Mouse (Mus musculus) NIH3T3 (cell line): ENCODE data around the gene Arl15.

Experiments
- DNase-seq: peaks from one replicate; pipeline ENCODE4 v3.0.0-alpha.2; 2012; ENCODE audit warnings: low read depth

Gene Arl15

DNA sequence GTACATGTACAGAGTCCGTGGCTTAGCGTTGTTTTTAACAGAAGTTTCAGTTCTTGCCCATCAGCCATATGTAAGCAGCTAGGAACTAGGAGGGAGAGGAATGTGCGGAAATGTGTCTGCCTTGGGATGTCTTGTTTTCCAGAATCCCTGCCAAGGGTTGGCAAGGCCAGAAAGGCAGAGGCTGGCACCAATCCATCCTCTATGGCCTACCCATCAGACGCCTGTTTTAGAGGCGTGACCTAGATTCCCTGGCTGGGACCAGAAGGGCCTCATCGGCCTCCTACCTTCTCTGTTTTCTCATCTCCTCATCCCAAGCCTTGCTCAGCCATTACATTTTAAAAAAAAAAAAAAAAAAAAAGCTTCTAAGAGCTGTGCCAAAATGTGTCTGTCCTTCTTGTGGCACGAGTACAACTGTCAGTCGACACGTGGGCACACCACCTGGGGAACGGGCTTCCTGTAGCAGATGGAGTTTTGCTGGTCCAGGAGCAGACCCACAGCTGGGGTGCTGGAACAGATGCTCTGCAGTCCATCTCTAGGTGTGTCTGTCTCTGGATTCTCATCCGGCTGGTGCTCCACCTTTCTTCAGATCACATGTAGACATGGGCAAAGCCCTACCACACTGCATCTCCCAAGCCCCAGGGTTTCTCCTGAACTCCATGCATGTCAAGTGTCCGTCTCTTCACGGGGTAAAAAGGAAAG is 192.7 kb downstream of the Arl15 start:
- peak; percentile 23 for DNase-seq

- DNase-seq = no peak
Observed at GRCm38 (mm10) chr13:113990247-113990646, 195.9 kb downstream of the Arl15 start.

DNA sequence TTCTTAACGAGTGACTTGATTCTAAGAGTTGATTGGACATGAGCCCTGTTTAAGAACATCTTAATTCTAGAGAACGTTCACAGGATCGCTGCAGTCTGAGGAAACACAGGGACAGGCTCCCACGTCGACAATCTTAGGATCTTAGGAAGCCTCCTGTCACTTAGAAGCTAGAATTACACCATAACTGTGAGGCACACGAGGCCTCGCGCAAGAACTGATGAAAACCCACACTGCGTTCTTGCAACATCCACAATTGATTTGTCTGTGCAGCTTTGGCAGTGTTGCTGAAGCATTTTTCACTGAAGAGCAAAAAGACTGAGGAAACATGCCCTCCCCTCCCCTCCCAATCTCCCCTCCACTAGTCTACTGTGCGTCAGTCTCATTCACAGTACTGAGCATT is 196.4 kb downstream of the Arl15 start:
- no peak for DNase-seq

GRCm38 (mm10) chr13:113993066-113993465 is 198.8 kb downstream of the Arl15 start:
- DNase-seq = no peak

DNA sequence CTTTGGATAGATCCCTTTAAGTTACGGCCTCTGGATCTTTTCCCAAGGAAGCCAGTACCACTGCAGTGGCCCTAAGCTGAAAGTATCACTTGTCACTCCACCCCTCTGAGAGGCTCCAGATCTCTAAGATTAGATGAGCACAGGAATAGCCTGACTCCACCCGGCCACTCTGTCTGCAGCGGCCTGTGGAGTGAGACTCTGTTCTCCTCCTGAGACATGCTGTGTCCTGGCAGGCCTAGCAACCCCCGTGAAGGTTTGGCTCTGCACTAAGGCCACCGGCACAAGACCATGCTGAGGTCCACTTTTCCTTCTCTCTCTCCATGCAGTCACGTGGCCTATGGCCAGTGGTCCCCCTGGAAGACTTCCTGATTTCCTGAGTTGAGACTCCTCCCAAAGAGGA is 200.3 kb downstream of the Arl15 start:
- DNase-seq = no peak

DNA sequence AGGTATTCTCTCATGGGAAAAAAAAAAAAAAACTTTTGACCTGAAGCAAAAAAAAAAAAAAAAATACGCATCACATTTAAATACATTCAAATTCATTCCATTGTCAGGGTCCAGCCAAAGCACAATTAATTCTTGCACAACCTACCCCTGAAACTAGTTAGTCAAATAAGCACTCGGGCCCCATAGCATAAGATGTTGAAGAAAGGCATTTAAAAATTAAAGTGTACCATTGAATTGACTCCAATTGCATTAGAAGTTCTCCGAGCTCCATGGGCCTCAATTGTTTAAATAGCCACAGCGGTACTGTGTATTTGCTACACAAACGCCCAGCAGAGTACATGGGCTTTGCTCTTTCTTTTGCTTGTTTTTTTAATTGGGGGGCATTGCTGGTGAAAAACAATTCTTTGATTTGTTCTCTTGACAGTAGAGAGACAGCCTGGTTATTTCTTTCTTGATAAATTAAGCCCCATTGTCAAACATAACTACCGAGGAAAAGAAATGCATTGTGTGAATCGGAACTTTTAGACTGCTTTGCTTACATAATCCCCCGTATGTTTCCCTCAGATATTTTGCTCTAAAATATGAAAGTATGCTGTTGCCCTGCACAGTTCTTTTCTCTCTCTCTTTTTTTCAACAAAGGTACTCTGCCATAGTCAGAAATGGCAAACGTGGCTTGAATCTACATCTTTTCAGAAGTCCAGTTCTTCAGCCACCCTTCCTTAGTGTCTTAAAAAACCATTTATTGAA is 201.4 kb downstream of the Arl15 start:
- DNase-seq = no peak

DNA sequence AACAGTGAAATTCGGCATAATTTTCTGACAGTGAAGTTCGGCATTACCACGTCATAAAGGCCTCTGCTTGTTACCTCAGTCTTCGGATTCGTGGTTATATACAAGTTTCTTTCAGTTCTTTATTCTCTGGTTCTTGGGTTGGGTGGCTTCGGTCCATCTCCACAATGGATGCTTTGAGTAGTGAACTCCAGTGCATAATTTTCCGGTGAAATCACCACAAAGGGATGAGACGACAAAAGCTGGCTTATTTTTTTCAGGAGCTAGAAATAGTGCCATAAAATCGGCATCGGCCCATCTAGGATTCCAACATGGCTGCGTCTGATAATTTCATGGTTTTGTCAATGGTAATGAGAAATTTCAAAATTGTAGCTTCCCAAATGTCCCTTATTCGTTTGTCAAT is 204.5 kb downstream of the Arl15 start:
- DNase-seq = no peak

- no peak for DNase-seq
Observed at GRCm38 (mm10) chr13:114003463-114003862, 209.2 kb downstream of the Arl15 start.

DNA sequence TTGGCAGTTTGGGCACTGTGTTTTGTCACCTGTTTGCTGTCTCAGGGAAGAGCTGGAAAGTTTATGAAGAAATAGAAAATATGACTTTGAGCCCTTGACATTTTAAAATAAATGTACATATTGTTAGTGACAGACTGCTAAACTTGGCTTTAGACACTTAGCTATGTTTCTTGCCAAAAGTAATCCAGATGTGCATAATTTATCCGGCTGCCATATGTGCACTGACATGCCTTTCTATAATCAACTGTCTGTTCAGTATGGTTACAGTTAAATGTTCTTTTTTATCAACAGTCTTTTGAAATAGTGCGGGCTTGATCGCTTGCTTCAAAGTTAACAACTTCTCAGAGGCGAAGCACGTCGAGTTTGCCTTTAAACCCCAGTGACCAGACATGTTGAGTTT is 209.9 kb downstream of the Arl15 start:
- DNase-seq = peak; percentile 4

DNA sequence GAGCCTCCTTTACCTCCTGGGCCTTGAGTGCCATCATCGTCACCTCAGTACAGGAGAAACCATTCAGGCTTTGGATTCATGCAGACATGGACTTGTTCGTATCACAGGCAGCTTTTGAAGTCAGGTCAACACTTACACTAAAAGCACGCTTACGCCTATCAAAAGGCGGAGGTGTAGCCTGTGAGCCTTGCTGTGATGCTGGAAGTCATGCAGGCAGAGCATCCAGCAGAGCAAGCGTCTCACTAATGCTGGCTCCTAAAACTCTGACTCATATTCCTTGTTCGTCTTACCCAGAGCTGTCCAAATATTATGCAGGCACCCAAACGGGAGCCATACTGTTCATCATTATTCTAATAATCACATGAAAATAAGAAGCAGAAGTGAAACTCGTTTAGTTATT is 215.5 kb downstream of the Arl15 start:
- no peak for DNase-seq

GRCm38 (mm10) chr13:114010521-114010920 is 216.2 kb downstream of the Arl15 start:
- no peak for DNase-seq

DNA sequence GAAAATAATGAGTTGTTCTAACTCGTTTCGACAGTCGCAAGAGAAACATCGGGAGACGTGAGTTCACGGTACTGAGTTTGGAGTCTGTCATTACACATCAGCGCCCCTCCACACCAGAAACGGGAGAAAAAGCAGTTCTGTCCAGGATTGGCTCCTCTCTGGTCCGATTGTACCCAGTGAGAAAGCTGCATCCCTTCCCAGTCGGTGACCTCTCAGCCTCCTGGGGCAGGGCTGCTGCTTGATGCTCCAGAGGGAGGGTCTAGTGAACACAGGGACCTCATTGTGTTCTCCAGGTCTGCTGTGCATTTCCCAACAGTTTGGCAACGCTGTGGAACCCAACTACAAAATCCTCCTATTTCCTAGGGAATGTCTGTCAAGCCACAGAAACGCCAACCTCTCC is 216.7 kb downstream of the Arl15 start:
- DNase-seq = peak; percentile 38

DNA sequence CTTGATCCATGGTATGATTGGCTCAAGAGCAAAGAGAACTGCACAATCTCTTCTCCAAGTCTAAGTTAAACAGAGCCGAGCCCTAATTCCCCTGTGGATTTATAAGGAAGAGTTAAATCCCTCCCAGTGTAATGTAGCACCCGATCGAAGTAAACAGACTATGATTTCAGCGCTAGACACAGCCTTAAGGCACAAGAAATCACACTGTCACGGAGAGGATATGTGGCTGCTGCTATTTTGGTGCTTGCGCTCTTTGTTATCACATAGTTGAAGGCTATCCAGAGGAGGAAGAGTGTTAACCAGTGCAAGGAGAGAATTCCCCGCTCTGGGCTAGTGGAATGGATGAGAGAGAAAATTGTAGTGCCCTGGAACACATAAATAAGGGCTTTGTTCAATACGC is 223.6 kb downstream of the Arl15 start:
- no peak for DNase-seq

GRCm38 (mm10) chr13:114023541-114023940 is 229.2 kb downstream of the Arl15 start:
- DNase-seq = no peak

- DNase-seq = no peak
Observed at GRCm38 (mm10) chr13:114026306-114026705, 232.0 kb downstream of the Arl15 start.

DNA sequence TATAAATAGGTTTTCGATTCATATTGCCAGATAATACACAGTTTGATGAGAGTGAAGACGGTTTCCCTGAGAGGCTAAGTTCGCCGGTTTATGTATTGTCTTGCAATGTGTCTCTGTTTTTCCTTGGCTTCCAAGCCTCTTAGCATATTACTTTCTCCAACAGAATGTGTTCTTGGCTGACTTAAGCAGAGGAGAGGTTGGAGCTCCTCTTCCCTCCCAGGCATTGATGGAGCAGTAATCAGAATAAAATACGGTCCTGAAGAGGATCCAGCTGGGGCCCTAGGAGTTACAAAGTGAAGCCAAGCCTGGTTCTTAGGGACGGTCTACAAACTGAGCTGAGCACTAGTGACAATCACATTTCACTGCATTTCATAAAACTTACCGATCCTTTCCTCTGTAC is 232.4 kb downstream of the Arl15 start:
- no peak for DNase-seq

GRCm38 (mm10) chr13:114048071-114048470 is 253.8 kb downstream of the Arl15 start:
- no peak for DNase-seq

DNA sequence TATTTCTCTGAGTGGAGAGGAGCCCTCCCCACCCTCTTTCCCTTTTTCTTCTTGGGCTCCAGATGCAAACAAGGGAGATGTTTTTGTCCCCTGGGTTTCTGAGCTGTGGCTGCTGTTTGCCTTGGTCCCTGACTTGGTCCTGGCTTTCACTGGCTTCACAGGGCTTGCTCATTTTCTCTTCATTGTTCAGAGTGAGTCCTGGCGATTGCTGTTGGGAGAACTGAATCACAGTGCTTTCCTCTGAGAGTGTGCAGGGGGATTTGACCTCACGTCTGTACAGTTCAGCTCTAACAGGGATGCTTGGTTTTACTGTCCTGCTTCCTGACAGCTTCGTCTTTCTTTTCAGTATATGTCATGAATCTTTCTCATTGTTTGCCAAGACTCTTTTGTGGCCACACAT is 254.4 kb downstream of the Arl15 start:
- DNase-seq = no peak

GRCm38 (mm10) chr13:114051151-114051850 is 257.0 kb downstream of the Arl15 start:
- DNase-seq = no peak

GRCm38 (mm10) chr13:114052426-114053205 is 258.3 kb downstream of the Arl15 start:
- no peak for DNase-seq

DNA sequence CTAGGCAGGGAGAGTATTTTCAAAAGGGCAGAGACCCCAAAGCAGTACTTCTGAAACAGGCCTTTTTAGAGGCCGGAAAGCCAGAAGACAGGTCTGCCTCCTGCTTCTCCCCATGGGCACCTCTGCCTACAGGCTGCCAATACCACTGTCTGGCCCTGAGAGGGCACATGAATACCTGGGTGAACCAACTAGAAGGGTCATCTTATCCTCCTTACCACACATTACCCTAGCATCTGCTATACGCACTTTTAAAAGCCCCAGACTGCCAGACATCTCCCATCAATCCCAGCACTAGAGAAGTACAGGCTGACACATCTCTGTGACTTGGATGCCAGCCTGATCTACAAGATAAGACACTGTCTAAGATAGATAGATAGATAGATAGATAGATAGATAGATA is 259.0 kb downstream of the Arl15 start:
- no peak for DNase-seq

DNA sequence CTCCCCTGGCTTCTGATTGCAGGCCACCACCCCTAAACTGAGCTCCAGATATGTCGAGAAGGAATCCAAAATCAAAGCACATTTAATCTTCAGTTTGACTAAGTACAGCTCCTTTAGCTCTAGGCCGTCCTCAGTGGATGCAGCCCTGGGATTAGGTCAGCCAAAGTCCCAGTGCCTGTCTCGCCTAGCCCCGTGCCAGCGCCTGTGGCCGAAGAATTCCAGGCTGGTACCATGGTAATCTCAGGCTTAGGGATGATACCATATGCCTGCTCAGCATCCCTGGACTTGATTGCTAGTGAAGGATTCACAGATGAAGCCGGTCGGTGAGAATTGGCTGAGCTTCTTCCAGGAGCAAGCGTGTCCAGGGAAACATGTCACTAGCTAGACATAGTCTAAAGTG is 261.4 kb downstream of the Arl15 start:
- DNase-seq = no peak
